In the genomic region with DNA sequence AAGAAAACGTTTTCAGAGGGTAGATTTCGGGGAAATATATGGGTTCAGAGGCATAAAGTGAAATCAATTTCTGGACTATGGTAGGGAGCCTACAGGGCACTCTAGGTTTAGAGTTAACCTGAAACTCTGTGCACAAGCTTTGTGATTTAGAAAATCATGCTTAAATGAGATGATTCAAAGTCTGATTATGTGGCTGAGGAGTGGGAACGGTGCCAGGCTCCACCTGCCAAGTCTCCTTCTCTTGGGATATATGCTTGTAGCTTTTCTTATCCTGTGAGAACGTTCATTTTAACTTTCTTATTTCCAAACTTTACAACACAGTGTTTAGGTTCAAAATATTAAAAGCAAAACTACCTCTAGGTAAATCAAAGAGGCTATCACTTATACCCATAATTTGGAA, we compare ENCODE assay signal across 10 mouse cellular contexts. TPM values are rescaled to one million over a fixed set of nuclear protein-coding genes. Genes with fewer than 3 reads are reported as not detected.
DNase-seq lines count a peak whose midpoint lies in the region; ATAC-seq and TF ChIP-seq lines count a peak whose summit lies in the region.
"Had no signal": no experiment of that assay in that cellular context is flagged by ENCODE, and none has a peak within 500 bp of the region (broad histone marks: within the 10 kb centered on the region; RNA-seq: fewer than 3 reads in every experiment).

No protein-coding gene starts in this region.

- no peak overlapping the region for H3K4me3 ChIP-seq in liver, postnatal 0 days (ENCODE audit: low read depth, low read length)
- H3K4me3 ChIP-seq in liver, embryonic 12.5 days = no peak overlapping the region
- H3K4me3 ChIP-seq in embryonic facial prominence, embryonic 12.5 days = peak overlapping the region; percentile 93
- no peak overlapping the region for H3K4me3 ChIP-seq in layer of hippocampus, adult 2 months
- no peak overlapping the region for H3K4me3 ChIP-seq in hindbrain, embryonic 10.5 days

- WGBS in liver, postnatal 0 days (ENCODE audit: insufficient replicate concordance) = 66% methylated on average over 4 of the region's 4 CpGs
- WGBS in liver, embryonic 12.5 days (ENCODE audit: insufficient replicate concordance) = 73% methylated on average over 4 of the region's 4 CpGs
- WGBS in embryonic facial prominence, embryonic 12.5 days = 64% methylated on average over 4 of the region's 4 CpGs
- WGBS in hindbrain, embryonic 10.5 days = 78% methylated on average over 4 of the region's 4 CpGs

- no peak for TF ChIP-seq CTCF in liver, postnatal 0 days (IDR thresholded peaks at IDR 0.05; ENCODE audit: low read depth)
- TF ChIP-seq CTCF in layer of hippocampus, adult 2 months (conservative IDR thresholded peaks at IDR 0.05) = no peak

- ATAC-seq in cerebellum, adult (ENCODE audit: insufficient number of reproducible peaks, low FRiP score, low TSS enrichment) = no peak
- ATAC-seq in liver, postnatal 0 days = no peak
- ATAC-seq in liver, embryonic 12.5 days = no peak
- ATAC-seq in embryonic facial prominence, embryonic 12.5 days (ENCODE audit: insufficient number of reproducible peaks, insufficient read depth, low FRiP score, low TSS enrichment) = no peak

- TF ChIP-seq EP300 in liver, postnatal 0 days (IDR thresholded peaks at IDR 0.05; ENCODE audit: low read depth) = no peak

- no peaks in the 10 kb centered on the region for H3K27me3 ChIP-seq in liver, postnatal 0 days (ENCODE audit: insufficient read depth, low read length)
- H3K27me3 ChIP-seq in liver, embryonic 12.5 days (replicated peaks) = no peaks in the 10 kb centered on the region
- H3K27me3 ChIP-seq in embryonic facial prominence, embryonic 12.5 days = no peaks in the 10 kb centered on the region
- no peaks in the 10 kb centered on the region for H3K27me3 ChIP-seq in hindbrain, embryonic 10.5 days (ENCODE audit: insufficient read depth, poor library complexity, severe bottlenecking)

- H3K27ac ChIP-seq in liver, postnatal 0 days (ENCODE audit: low read depth) = no peak overlapping the region
- H3K27ac ChIP-seq in liver, embryonic 12.5 days = no peak overlapping the region
- no peak overlapping the region for H3K27ac ChIP-seq in embryonic facial prominence, embryonic 12.5 days
- H3K27ac ChIP-seq in layer of hippocampus, adult 2 months = no peak overlapping the region
- no peak overlapping the region for H3K27ac ChIP-seq in hindbrain, embryonic 10.5 days
- H3K27ac ChIP-seq: liver, embryonic 14.5 days had no signal

- 0 out of 2 replicates have a peak overlapping the region, but pooled peaks have one; percentile 8 for H3K9ac ChIP-seq in liver, postnatal 0 days (replicated peaks)
- no peak overlapping the region for H3K9ac ChIP-seq in liver, embryonic 12.5 days
- H3K9ac ChIP-seq in embryonic facial prominence, embryonic 12.5 days = no peak overlapping the region
- H3K9ac ChIP-seq: liver, embryonic 14.5 days had no signal

- H3K4me2 ChIP-seq in liver, postnatal 0 days (ENCODE audit: low read depth, low read length) = peak overlapping the region; percentile 94
- no peak overlapping the region for H3K4me2 ChIP-seq in liver, embryonic 12.5 days
- peak overlapping the region; percentile 65 for H3K4me2 ChIP-seq in embryonic facial prominence, embryonic 12.5 days (replicated peaks)

- DNase-seq in cerebellum, adult 18-20 months = peak; percentile 26 to 48
- DNase-seq in liver, postnatal 0 days = no peak
- peak; percentile 53 to 60 for DNase-seq in kidney, postnatal 4 days
- no peak for DNase-seq in layer of hippocampus, adult 2 months (ENCODE audit: low spot score in 2 of 2)
- no peak for DNase-seq in hindbrain, embryonic 10.5 days (ENCODE audit: low spot score)
- DNase-seq: B cell, adult 2 months had no signal

- peaks cover 17% of the 10 kb centered on the region for H3K4me1 ChIP-seq in liver, postnatal 0 days (ENCODE audit: insufficient read depth)
- H3K4me1 ChIP-seq in liver, embryonic 12.5 days = peaks cover 29% of the 10 kb centered on the region
- H3K4me1 ChIP-seq in embryonic facial prominence, embryonic 12.5 days = peaks cover 6% of the 10 kb centered on the region; the same call in 1 of the 2 replicates
- H3K4me1 ChIP-seq in hindbrain, embryonic 10.5 days (replicated peaks) = peaks cover 20% of the 10 kb centered on the region

- no peaks in the 10 kb centered on the region for H3K36me3 ChIP-seq in liver, postnatal 0 days (replicated peaks; ENCODE audit: insufficient read depth, low read length)
- no peaks in the 10 kb centered on the region for H3K36me3 ChIP-seq in liver, embryonic 12.5 days
- no peaks in the 10 kb centered on the region for H3K36me3 ChIP-seq in embryonic facial prominence, embryonic 12.5 days
- peaks cover 11% of the 10 kb centered on the region for H3K36me3 ChIP-seq in hindbrain, embryonic 10.5 days

- no peaks in the 10 kb centered on the region for H3K9me3 ChIP-seq in liver, postnatal 0 days (ENCODE audit: low read length)
- no peaks in the 10 kb centered on the region for H3K9me3 ChIP-seq in liver, embryonic 12.5 days (replicated peaks)
- H3K9me3 ChIP-seq in embryonic facial prominence, embryonic 12.5 days = peaks cover 6% of the 10 kb centered on the region
- peaks cover 11% of the 10 kb centered on the region; the same call in 1 of the 2 replicates for H3K9me3 ChIP-seq in hindbrain, embryonic 10.5 days

RNA-seq across cellular contexts. Expression of a gene that starts 2.5 kb away (rescaled TPM):
- polyA plus RNA-seq in liver, postnatal 0 days (2015; fragmentation: Nextera tagmentation; extraction: Ambion mirVana) = 7.8 and 7.9 TPM in 2 replicates
- 4.9 and 5.8 TPM in 2 replicates for polyA plus RNA-seq in liver, embryonic 12.5 days (2016; fragmentation: Nextera tagmentation; extraction: Ambion mirVana)
- 30.6 and 31.4 TPM in 2 replicates for polyA plus RNA-seq in embryonic facial prominence, embryonic 12.5 days (2016; fragmentation: Nextera tagmentation; extraction: Ambion mirVana)
- 10 to 100 TPM; 38.7 to 47.3 TPM for total RNA-seq in layer of hippocampus, adult 2 months (2021)
- polyA plus RNA-seq in hindbrain, embryonic 10.5 days (2016; fragmentation: Nextera tagmentation; extraction: Ambion mirVana) = 10.2 and 11.5 TPM in 2 replicates

Comparison
In these comparisons a context has a peak if more than half of its experiments do, and no peak if none do; other contexts are left out.
1. DNase-seq: peak in cerebellum, adult 18-20 months (2 of 2) and kidney, postnatal 4 days (2 of 2); none in liver, postnatal 0 days (single experiment), layer of hippocampus, adult 2 months (0 of 2) and hindbrain, embryonic 10.5 days (single experiment).